Mouse (Mus musculus) effector memory CD4-positive, alpha-beta T cell, adult 7 months (primary cell): Measurements from ENCODE around the gene Adh5. TPM values are rescaled to one million over a fixed set of nuclear protein-coding genes. Genes with fewer than 3 reads are reported as not detected.

Experiments used
- polyA plus RNA-seq: library from polyadenylated mRNA; unstranded; fragments of 100-300 nt; shearing (Covaris generic); gene quantifications from one replicate; pipeline ENCODE4 v1.2.1, GENCODE M21; 2017

Gene Adh5
- polyA plus RNA-seq = 118 TPM

GRCm38 (mm10) chr3:138442612-138443464, at the start of gene Adh5:
Gene Adh5, plus strand, starts transcription at chr3:138443093.

DNA sequence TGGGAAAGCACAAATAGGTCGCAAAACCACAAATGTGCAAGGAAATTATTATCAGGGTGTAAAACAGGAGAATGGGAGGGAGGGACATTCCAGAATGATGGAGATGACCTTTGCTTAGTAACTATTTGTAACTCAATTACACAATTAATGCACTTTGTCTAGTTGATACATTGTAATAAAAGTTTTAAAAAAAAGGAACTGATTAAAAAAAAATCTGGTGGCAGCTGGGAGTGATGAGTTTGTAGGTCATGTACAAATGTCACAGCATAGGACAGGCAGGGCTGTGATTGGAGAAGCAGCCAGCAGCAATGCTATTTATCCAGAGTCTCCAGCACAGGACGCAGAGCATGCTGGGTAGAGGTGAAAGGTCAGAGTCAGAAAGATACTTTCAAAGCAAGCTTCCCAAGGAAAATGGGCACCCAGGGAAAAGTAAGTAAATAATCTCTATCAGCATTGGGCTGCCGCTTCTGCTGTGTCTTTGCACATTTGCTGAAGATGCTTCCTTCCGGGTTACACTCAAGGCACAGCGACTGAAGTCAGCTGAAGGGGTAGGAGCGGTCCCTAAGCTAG, 27.7 kb upstream of the Adh5 start, which contains the start of gene Adh4:
TSS of gene Adh4 (plus strand) at position 346 of the 570 bp plus-strand sequence.

GRCm38 (mm10) chr3:138489327-138490033, 46.6 kb downstream of the Adh5 start, which contains the start of gene Metap1:
Gene Metap1, minus strand, starts transcription at chr3:138489515.

Other genes starting within 250 kb of the Adh5 start
- not detected for gene 4930579F01Rik, start 249.3 kb upstream of the Adh5 start, polyA plus RNA-seq
- gene Adh7, start 225.3 kb upstream of the Adh5 start, polyA plus RNA-seq = 0.77 TPM
- not detected for gene Adh1, start 182.1 kb upstream of the Adh5 start, polyA plus RNA-seq
- gene Adh6a, start 129.8 kb upstream of the Adh5 start, polyA plus RNA-seq = not detected
- not detected for gene Adh6b, start 101.3 kb upstream of the Adh5 start, polyA plus RNA-seq
- not detected for gene Adh4, start 27.6 kb upstream of the Adh5 start, polyA plus RNA-seq
- gene Metap1, start 46.4 kb downstream of the Adh5 start, polyA plus RNA-seq = 25.8 TPM
- gene Eif4e, start 83.1 kb downstream of the Adh5 start, polyA plus RNA-seq = 243 TPM